Mouse (Mus musculus) liver, postnatal 0 days (tissue): ENCODE data around the gene Ppip5k2. TPM values are rescaled to one million over a fixed set of nuclear protein-coding genes. Genes with fewer than 3 reads are reported as not detected.

Experiments
- ATAC-seq: fragments of 200-750 bp; cut with Nextera tagmentation; 2 replicates; pipeline ENCODE4 v1.8.0; 2017; ENCODE audit warnings: mild to moderate bottlenecking, moderate library complexity
- DNase-seq: peaks from one replicate; pipeline ENCODE4 v3.0.0-alpha.2; 2016
- H3K27ac ChIP-seq: fragments of 300-500 bp; sonication (generic); 2 replicates; pipeline ENCODE4 v1.5.1; 2014; ENCODE audit warnings: antibody characterized with exemption, moderate library complexity, mild to moderate bottlenecking, low read depth
- H3K27me3 ChIP-seq: fragments of 300-500 bp; sonication (generic); 2 replicates; pipeline ENCODE4 v1.6.1; 2014; ENCODE audit warnings: low read length, control low read depth, mixed read lengths; ENCODE audit not compliant: insufficient read depth
- H3K36me3 ChIP-seq: fragments of 300-500 bp; sonication (generic); replicated peaks from 2 replicates; pipeline ENCODE4 v1.6.1; 2014; ENCODE audit warnings: mild to moderate bottlenecking, control low read depth, low read length, moderate library complexity, mixed read lengths; ENCODE audit not compliant: insufficient read depth
- H3K4me1 ChIP-seq: fragments of 300-500 bp; sonication (generic); 2 replicates; pipeline ENCODE4 v1.6.1; 2014; ENCODE audit warnings: antibody characterized with exemption, mild to moderate bottlenecking, control low read depth; ENCODE audit not compliant: insufficient read depth
- H3K4me2 ChIP-seq: fragments of 300-500 bp; sonication (generic); 2 replicates; pipeline ENCODE4 v1.6.1; 2014; ENCODE audit warnings: low read depth, mild to moderate bottlenecking, low read length, moderate library complexity, mixed read lengths
- H3K4me3 ChIP-seq: fragments of 300-500 bp; sonication (generic); 2 replicates; pipeline ENCODE4 v1.5.1; 2014; ENCODE audit warnings: low read depth, low read length
- H3K9ac ChIP-seq: fragments of 300-500 bp; sonication (generic); replicated peaks from 2 replicates; pipeline ENCODE4 v1.6.1; 2014; ENCODE audit warnings: mild to moderate bottlenecking, moderate library complexity
- H3K9me3 ChIP-seq: fragments of 300-500 bp; sonication (generic); 2 replicates; pipeline ENCODE4 v1.6.1; 2016; ENCODE audit warnings: mild to moderate bottlenecking, control low read depth, low read length, mixed read lengths
- CTCF ChIP-seq: sonication (generic); IDR thresholded peaks from 2 replicates; pipeline ENCODE4 v1.5.1; 2016; ENCODE audit warnings: antibody characterized with exemption, low read depth
- EP300 ChIP-seq: IDR thresholded peaks from 2 replicates; pipeline ENCODE4 v1.6.1; 2016; ENCODE audit warnings: antibody characterized with exemption, low read depth, mild to moderate bottlenecking
- WGBS: fragments of 180-500 bp; shearing (Covaris S2); extraction: QIAGEN DNeasy Blood & Tissue Kit; methylation state at CpG from one replicate; pipeline ENCODE4 v1.1.7; 2014; ENCODE audit not compliant: insufficient replicate concordance; 5-methylcytosine and 5-hydroxymethylcytosine counted together
- polyA plus RNA-seq: library from polyadenylated mRNA; unstranded; fragments of >200 nt; fragmentation: Nextera tagmentation; extraction: Ambion mirVana; gene quantifications from 2 replicates; pipeline ENCODE4 v1.2.1, GENCODE M21; 2015

Gene Ppip5k2
- polyA plus RNA-seq, 1 experiment from 2014 or later = 10.1 TPM

GRCm38 (mm10) chr1:97710520-97710919, 59.7 kb downstream of the Ppip5k2 start:
- Histone ChIP-seq H3K4me2 (no peak overlapping the region), H3K9ac (no peak overlapping the region), H3K27me3 (no peaks in the 10 kb centered on the region), H3K27ac (no peak overlapping the region), H3K4me1 (no peaks in the 10 kb centered on the region), H3K36me3 (peaks cover 42% of the 10 kb centered on the region), H3K4me3 (no peak overlapping the region), H3K9me3 (no peaks in the 10 kb centered on the region)
- TF ChIP-seq CTCF (no peak), EP300 (no peak)
- DNase-seq (no peak), ATAC-seq (peak; percentile 81)
- WGBS = 75% methylated on average over 3 of the region's 3 CpGs

- H3K36me3 ChIP-seq = peaks cover 23% of the 10 kb centered on the region; the same call in 1 of the 2 replicates
- no peaks in the 10 kb centered on the region for H3K9me3 ChIP-seq
- H3K4me2 ChIP-seq = no peak overlapping the region
- DNase-seq (no peak), ATAC-seq (no peak)
- H3K27me3 ChIP-seq = no peaks in the 10 kb centered on the region
- H3K9ac ChIP-seq = no peak overlapping the region
- H3K27ac ChIP-seq = no peak overlapping the region
- no peaks in the 10 kb centered on the region for H3K4me1 ChIP-seq
- H3K4me3 ChIP-seq = no peak overlapping the region
- TF ChIP-seq EP300 (no peak), CTCF (no peak)
Observed at GRCm38 (mm10) chr1:97705389-97705788, 64.8 kb downstream of the Ppip5k2 start.

GRCm38 (mm10) chr1:97704646-97705045, 65.6 kb downstream of the Ppip5k2 start:
- no peak overlapping the region for H3K27ac ChIP-seq
- ATAC-seq = no peak
- TF ChIP-seq CTCF (no peak), EP300 (no peak)
- H3K4me1 ChIP-seq = no peaks in the 10 kb centered on the region
- H3K4me2 ChIP-seq = no peak overlapping the region
- 69% methylated on average over 1 of the region's 1 CpGs for WGBS
- H3K27me3 ChIP-seq = no peaks in the 10 kb centered on the region
- no peaks in the 10 kb centered on the region for H3K9me3 ChIP-seq
- H3K36me3 ChIP-seq = peaks cover 19% of the 10 kb centered on the region; the same call in 1 of the 2 replicates
- no peak overlapping the region for H3K4me3 ChIP-seq
- DNase-seq = no peak
- no peak overlapping the region for H3K9ac ChIP-seq

- no peak overlapping the region for H3K4me3 ChIP-seq
- no peaks in the 10 kb centered on the region for H3K27me3 ChIP-seq
- peak; percentile 40 for ATAC-seq
- no peak overlapping the region for H3K27ac ChIP-seq
- no peak overlapping the region for H3K9ac ChIP-seq
- 24% methylated on average over 11 of the region's 11 CpGs for WGBS
- no peaks in the 10 kb centered on the region for H3K9me3 ChIP-seq
- H3K4me1 ChIP-seq = no peaks in the 10 kb centered on the region
- 0 out of 2 replicates have a peak overlapping the region, but pooled peaks have one; percentile 38 for H3K4me2 ChIP-seq
- H3K36me3 ChIP-seq = no peaks in the 10 kb centered on the region
- no peak for DNase-seq
- TF ChIP-seq EP300 (no peak), CTCF (no peak)
Observed at GRCm38 (mm10) chr1:97698956-97699570, 71.1 kb downstream of the Ppip5k2 start.

- no peaks in the 10 kb centered on the region for H3K36me3 ChIP-seq
- H3K4me1 ChIP-seq = no peaks in the 10 kb centered on the region
- no peak overlapping the region for H3K4me3 ChIP-seq
- DNase-seq (no peak), ATAC-seq (no peak)
- no peak for TF ChIP-seq EP300
- TF ChIP-seq CTCF = no peak
- no peak overlapping the region for H3K4me2 ChIP-seq
- H3K27ac ChIP-seq = no peak overlapping the region
- WGBS = 71% methylated on average over 1 of the region's 1 CpGs
- no peaks in the 10 kb centered on the region for H3K9me3 ChIP-seq
- H3K9ac ChIP-seq = no peak overlapping the region
- H3K27me3 ChIP-seq = no peaks in the 10 kb centered on the region
Observed at GRCm38 (mm10) chr1:97697273-97697672, 72.9 kb downstream of the Ppip5k2 start.

GRCm38 (mm10) chr1:97693825-97694224, 76.4 kb downstream of the Ppip5k2 start:
- H3K27me3 ChIP-seq = no peaks in the 10 kb centered on the region
- no peak overlapping the region for H3K4me3 ChIP-seq
- DNase-seq = no peak
- no peaks in the 10 kb centered on the region for H3K4me1 ChIP-seq
- H3K9me3 ChIP-seq = no peaks in the 10 kb centered on the region
- no peak for TF ChIP-seq EP300
- H3K27ac ChIP-seq = no peak overlapping the region
- no peaks in the 10 kb centered on the region for H3K36me3 ChIP-seq
- no peak overlapping the region for H3K9ac ChIP-seq
- H3K4me2 ChIP-seq = no peak overlapping the region
- ATAC-seq = no peak

GRCm38 (mm10) chr1:97688756-97689155, 81.5 kb downstream of the Ppip5k2 start:
- H3K27me3 ChIP-seq = no peaks in the 10 kb centered on the region
- H3K36me3 ChIP-seq = no peaks in the 10 kb centered on the region
- no peaks in the 10 kb centered on the region for H3K9me3 ChIP-seq
- H3K4me2 ChIP-seq = no peak overlapping the region
- DNase-seq (peak; percentile 48), ATAC-seq (0 out of 2 replicates have a peak, but pooled peaks have one; percentile 57)
- no peaks in the 10 kb centered on the region for H3K4me1 ChIP-seq
- no peak overlapping the region for H3K27ac ChIP-seq
- H3K4me3 ChIP-seq = no peak overlapping the region
- TF ChIP-seq EP300 = no peak
- peak; percentile 87 for TF ChIP-seq CTCF
- 8% methylated on average over 3 of the region's 3 CpGs for WGBS
- H3K9ac ChIP-seq = no peak overlapping the region
